Mouse (Mus musculus) liver, embryonic 16.5 days (tissue): Measurements from ENCODE around the gene Rcan3. TPM values are rescaled to one million over a fixed set of nuclear protein-coding genes. Genes with fewer than 3 reads are reported as not detected.

Experiments used
- ATAC-seq: fragments of 200-750 bp; cut with Nextera tagmentation; 2 replicates; pipeline ENCODE4 v1.8.0; 2017; ENCODE audit warnings: low read depth, mild to moderate bottlenecking, moderate number of reproducible peaks, moderate library complexity
- H3K27ac ChIP-seq: fragments of 300-500 bp; sonication (generic); 2 replicates; pipeline ENCODE4 v1.5.1; 2014; ENCODE audit warnings: mild to moderate bottlenecking, low read length
- H3K27me3 ChIP-seq: fragments of 300-500 bp; sonication (generic); 2 replicates; pipeline ENCODE4 v1.6.1; 2014; ENCODE audit warnings: low read depth, low read length, mixed read lengths; ENCODE audit not compliant: control insufficient read depth, insufficient read depth
- H3K36me3 ChIP-seq: fragments of 300-500 bp; sonication (generic); 2 replicates; pipeline ENCODE4 v1.6.1; 2014; ENCODE audit warnings: mild to moderate bottlenecking; ENCODE audit not compliant: control insufficient read depth, insufficient read depth
- H3K4me1 ChIP-seq: fragments of 300-500 bp; sonication (generic); 2 replicates; pipeline ENCODE4 v1.6.1; 2014; ENCODE audit warnings: low read depth, low read length, mixed read lengths; ENCODE audit not compliant: control insufficient read depth
- H3K4me2 ChIP-seq: fragments of 300-500 bp; sonication (generic); 2 replicates; pipeline ENCODE4 v1.6.1; 2014; ENCODE audit warnings: low read depth, low read length, mixed read lengths
- H3K4me3 ChIP-seq: fragments of 300-500 bp; sonication (generic); 2 replicates; pipeline ENCODE4 v1.5.1; 2014; ENCODE audit warnings: low read depth, mild to moderate bottlenecking, low read length
- H3K9ac ChIP-seq: fragments of 300-500 bp; sonication (generic); 2 replicates; pipeline ENCODE4 v1.6.1; 2014; ENCODE audit warnings: low read depth, low read length
- H3K9me3 ChIP-seq: fragments of 300-500 bp; sonication (generic); replicated peaks from 2 replicates; pipeline ENCODE4 v1.6.1; 2016; ENCODE audit warnings: low read length; ENCODE audit not compliant: control insufficient read depth
- WGBS: fragments of 180-500 bp; shearing (Covaris S2); extraction: QIAGEN DNeasy Blood & Tissue Kit; methylation state at CpG from one replicate; pipeline ENCODE4 v1.1.7; 2014; ENCODE audit not compliant: insufficient replicate concordance; 5-methylcytosine and 5-hydroxymethylcytosine counted together
- polyA plus RNA-seq: library from polyadenylated mRNA; unstranded; fragments of >200 nt; fragmentation: Nextera tagmentation; extraction: Ambion mirVana; gene quantifications from 2 replicates; pipeline ENCODE4 v1.2.1, GENCODE M21; 2015

The Rcan3 gene
- 3.1 and 3.5 TPM in 2 replicates for polyA plus RNA-seq

- ATAC-seq: peak; percentile 92
- H3K4me3 ChIP-seq: peak within 1 kb of the TSS; percentile 77
- no peaks in the 10 kb centered on the region for H3K36me3 ChIP-seq
- under 1% methylated on average over 66 of the region's 79 CpGs for WGBS
- H3K9me3 ChIP-seq: no peaks in the 10 kb centered on the region
- peaks cover 24% of the 10 kb centered on the region for H3K4me1 ChIP-seq
- no peaks in the 10 kb centered on the region for H3K27me3 ChIP-seq
- peak within 1 kb of the TSS; percentile 90 for H3K4me2 ChIP-seq
- H3K27ac ChIP-seq: peak within 1 kb of the TSS; percentile 85
- peak within 1 kb of the TSS; percentile 88 for H3K9ac ChIP-seq
Observed at GRCm38 (mm10) chr4:135433443-135434394, at the start of gene Rcan3. Rcan3 (minus strand) TSS chr4:135433853.

- ATAC-seq: no peak
- H3K9me3 ChIP-seq: no peaks in the 10 kb centered on the region
- no peak overlapping the region for H3K9ac ChIP-seq
- no peaks in the 10 kb centered on the region for H3K27me3 ChIP-seq
- peaks cover 6% of the 10 kb centered on the region for H3K4me1 ChIP-seq
- H3K4me3 ChIP-seq: no peak overlapping the region
- no peak overlapping the region for H3K27ac ChIP-seq
- H3K4me2 ChIP-seq: no peak overlapping the region
- 53% methylated on average over 9 of the region's 9 CpGs for WGBS
- H3K36me3 ChIP-seq: no peaks in the 10 kb centered on the region
Observed at GRCm38 (mm10) chr4:135480370-135480769, 46.7 kb upstream of the Rcan3 start.

GRCm38 (mm10) chr4:135477851-135478250 lies 44.2 kb upstream of the Rcan3 start:
- Histone ChIP-seq H3K27ac (no peak overlapping the region), H3K4me3 (no peak overlapping the region), H3K4me2 (no peak overlapping the region), H3K4me1 (peaks cover 6% of the 10 kb centered on the region), H3K27me3 (no peaks in the 10 kb centered on the region), H3K9ac (no peak overlapping the region), H3K9me3 (no peaks in the 10 kb centered on the region), H3K36me3 (no peaks in the 10 kb centered on the region)
- ATAC-seq: no peak
- WGBS: 77% methylated on average over 10 of the region's 10 CpGs

- Histone ChIP-seq H3K27me3 (no peaks in the 10 kb centered on the region), H3K27ac (no peak overlapping the region), H3K4me2 (no peak overlapping the region), H3K9ac (no peak overlapping the region), H3K36me3 (no peaks in the 10 kb centered on the region), H3K4me3 (no peak overlapping the region), H3K4me1 (no peaks in the 10 kb centered on the region), H3K9me3 (no peaks in the 10 kb centered on the region)
- WGBS: 89% methylated on average over 11 of the region's 11 CpGs
- ATAC-seq: no peak
Observed at GRCm38 (mm10) chr4:135463406-135463805, 29.8 kb upstream of the Rcan3 start.

GRCm38 (mm10) chr4:135453572-135453971 lies 19.9 kb upstream of the Rcan3 start:
- WGBS: 72% methylated on average over 12 of the region's 12 CpGs
- no peaks in the 10 kb centered on the region for H3K27me3 ChIP-seq
- H3K4me1 ChIP-seq: no peaks in the 10 kb centered on the region
- no peak overlapping the region for H3K4me3 ChIP-seq
- no peaks in the 10 kb centered on the region for H3K36me3 ChIP-seq
- no peak overlapping the region for H3K9ac ChIP-seq
- no peak overlapping the region for H3K27ac ChIP-seq
- H3K9me3 ChIP-seq: no peaks in the 10 kb centered on the region
- no peak for ATAC-seq
- no peak overlapping the region for H3K4me2 ChIP-seq

GRCm38 (mm10) chr4:135453164-135453563 lies 19.5 kb upstream of the Rcan3 start:
- no peak overlapping the region for H3K27ac ChIP-seq
- 55% methylated on average over 6 of the region's 6 CpGs for WGBS
- no peaks in the 10 kb centered on the region for H3K27me3 ChIP-seq
- H3K36me3 ChIP-seq: no peaks in the 10 kb centered on the region
- no peaks in the 10 kb centered on the region for H3K4me1 ChIP-seq
- no peaks in the 10 kb centered on the region for H3K9me3 ChIP-seq
- H3K9ac ChIP-seq: no peak overlapping the region
- no peak for ATAC-seq
- no peak overlapping the region for H3K4me3 ChIP-seq
- H3K4me2 ChIP-seq: no peak overlapping the region

- H3K9me3 ChIP-seq: no peaks in the 10 kb centered on the region
- H3K27ac ChIP-seq: no peak overlapping the region
- no peak overlapping the region for H3K4me2 ChIP-seq
- H3K27me3 ChIP-seq: no peaks in the 10 kb centered on the region
- H3K36me3 ChIP-seq: no peaks in the 10 kb centered on the region
- no peak overlapping the region for H3K4me3 ChIP-seq
- no peak for ATAC-seq
- 59% methylated on average over 17 of the region's 18 CpGs for whole genome bisulfite sequencing
- H3K9ac ChIP-seq: no peak overlapping the region
- H3K4me1 ChIP-seq: no peaks in the 10 kb centered on the region
Observed at GRCm38 (mm10) chr4:135451360-135452015, 17.8 kb upstream of the Rcan3 start.

- H3K9me3 ChIP-seq: no peaks in the 10 kb centered on the region
- H3K9ac ChIP-seq: no peak overlapping the region
- 24% methylated on average over 5 of the region's 5 CpGs for WGBS
- no peak for ATAC-seq
- H3K36me3 ChIP-seq: no peaks in the 10 kb centered on the region
- no peaks in the 10 kb centered on the region for H3K27me3 ChIP-seq
- no peak overlapping the region for H3K4me2 ChIP-seq
- no peak overlapping the region for H3K4me3 ChIP-seq
- H3K4me1 ChIP-seq: peaks cover 13% of the 10 kb centered on the region
- no peak overlapping the region for H3K27ac ChIP-seq
Observed at GRCm38 (mm10) chr4:135442473-135442872, 8.8 kb upstream of the Rcan3 start.
